Mouse (Mus musculus) megakaryocyte progenitor cell, adult 5-6 weeks (primary cell): ENCODE results near the gene Gm20388. TPM values are rescaled to one million over a fixed set of nuclear protein-coding genes. Genes with fewer than 3 reads are reported as not detected.

Experiments used
- ATAC-seq: replicated peaks from 2 replicates; pipeline ENCODE4 v1.8.0; 2016; ENCODE audit warnings: mild to moderate bottlenecking, moderate TSS enrichment, inconsistent platforms; ENCODE audit not compliant: poor library complexity
- total RNA-seq, 2 experiments: library from RNA; stranded (forward) in 1 of 2; stranded (reverse) in 1 of 2; fragments of 157-497, 149-512 nt in 1 of 2; fragments of 200-1000 nt in 1 of 2; gene quantifications; 2 replicates each; pipeline versions ENCODE4 v1.2.3 to v1.2.4; 2015 to 2017

The Gm20388 gene
- total RNA-seq, 2 experiments from 2014 or later = 18.6 TPM; not detected in 1

- ATAC-seq = no peak
These were observed 2358.2 kb downstream of the Gm20388 start for GRCm38 (mm10) chr8:122268861-122269260.

DNA sequence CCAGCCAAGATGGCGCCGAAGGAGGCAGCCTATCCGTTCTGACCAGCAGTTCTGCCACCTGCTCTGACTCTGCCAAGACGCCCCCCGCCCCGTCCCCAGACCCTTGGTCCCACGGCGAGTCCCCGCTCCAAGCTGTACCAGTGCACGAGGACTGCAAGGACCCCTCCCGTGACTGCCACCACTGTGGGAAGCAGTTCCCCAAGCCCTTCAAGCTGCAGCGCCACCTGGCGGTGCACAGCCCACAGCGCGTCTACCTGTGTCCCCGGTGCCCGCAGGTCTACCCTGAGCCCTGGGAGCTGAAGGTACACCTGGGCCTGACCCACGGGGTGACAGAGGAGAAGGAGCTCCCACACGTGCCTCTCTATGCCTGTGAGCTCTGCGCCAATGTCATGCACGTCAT is 2358.8 kb downstream of the Gm20388 start:
- ATAC-seq = peak; percentile 63

DNA sequence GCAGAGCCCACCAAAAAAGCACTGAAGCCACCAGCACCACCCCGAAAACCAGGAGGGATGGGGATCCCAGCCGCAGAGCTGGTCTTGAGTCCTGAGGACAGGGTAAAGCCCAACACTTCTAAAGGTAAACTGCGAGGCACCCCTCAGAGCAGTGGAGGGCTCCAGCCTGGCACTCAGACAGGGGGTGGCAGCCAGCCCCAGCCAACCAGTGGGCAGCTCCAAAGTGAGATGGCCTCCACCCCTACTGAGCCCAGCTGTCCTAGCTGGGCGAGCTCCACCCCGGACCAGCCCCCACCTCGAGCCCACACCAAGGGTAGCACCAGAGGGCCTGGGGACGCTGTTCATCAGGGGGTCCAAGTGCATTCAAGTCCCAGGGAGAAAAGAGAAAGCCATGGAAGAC is 2359.9 kb downstream of the Gm20388 start:
- no peak for ATAC-seq

DNA sequence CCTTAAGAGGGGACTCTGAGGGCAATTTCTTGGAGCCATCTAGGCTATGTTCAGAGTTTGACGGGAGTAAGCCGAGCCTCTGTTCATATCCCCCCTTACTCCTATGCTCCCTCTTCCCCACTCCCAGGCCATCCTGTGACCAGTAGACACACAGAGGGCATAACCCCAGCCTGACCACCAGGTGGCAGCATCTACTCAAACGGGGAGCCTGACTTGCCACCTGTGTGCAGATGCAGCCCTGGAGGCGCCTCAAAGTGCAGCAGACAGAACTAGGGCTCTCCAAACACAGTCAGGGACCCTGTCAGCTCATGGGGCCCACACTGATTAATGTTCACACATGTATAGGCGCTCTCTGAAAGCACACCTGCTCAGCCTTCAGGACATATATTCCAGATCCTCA is 2362.5 kb downstream of the Gm20388 start:
- ATAC-seq = peak; percentile 71

DNA sequence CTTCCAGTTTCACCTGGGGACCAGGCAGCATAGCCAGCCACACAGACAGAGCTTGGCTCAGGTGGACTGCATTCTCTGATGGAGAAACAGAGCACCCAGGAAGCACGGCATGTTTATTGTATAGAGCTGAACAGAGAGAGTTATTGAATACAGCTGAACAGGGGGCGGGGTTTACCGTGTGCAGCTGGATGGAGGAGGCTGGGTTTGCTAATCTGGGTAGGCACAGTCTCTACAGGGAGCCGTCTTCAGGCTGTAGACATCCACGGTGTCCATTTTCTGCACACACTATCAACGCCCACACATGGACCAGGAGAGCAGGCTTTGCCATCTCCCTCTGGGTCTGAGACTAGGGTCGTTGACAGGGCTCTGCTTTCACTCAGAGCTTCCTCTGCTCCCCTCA is 2363.2 kb downstream of the Gm20388 start:
- peak; percentile 60 for ATAC-seq

DNA sequence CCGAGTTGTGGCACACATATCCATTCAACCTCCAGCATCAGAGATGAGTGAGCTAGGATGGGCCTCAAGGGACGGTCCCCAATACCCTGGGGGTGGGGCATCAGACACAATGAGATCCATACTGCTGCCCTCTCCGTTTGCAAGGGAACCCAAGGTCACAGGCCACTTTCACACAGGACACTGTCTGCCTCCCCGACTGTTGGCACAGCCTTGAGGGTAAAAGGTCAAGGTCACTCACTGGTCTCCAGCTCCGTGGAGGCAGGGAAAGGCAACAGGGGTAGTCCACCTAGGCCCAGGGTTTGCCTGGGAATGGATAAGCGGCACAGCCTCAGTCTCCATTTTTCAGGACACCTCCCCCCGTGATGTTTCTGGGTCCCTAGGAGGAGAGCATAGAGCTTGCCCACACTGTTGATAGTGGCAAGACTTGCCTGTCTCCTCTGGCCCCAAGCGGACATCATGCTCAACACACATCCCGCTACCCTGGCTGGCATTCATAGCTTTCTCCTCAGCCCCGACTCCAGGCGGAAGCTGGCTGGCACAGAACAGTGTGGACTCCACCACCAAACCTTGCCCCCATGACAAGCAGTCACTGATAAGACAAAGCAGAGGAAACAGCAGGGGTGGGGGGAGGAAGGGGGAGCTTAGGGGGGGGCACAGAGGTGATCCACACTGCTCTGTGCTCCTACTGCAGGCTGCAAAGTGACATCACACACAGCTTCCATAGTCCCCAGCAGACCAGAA is 2364.2 kb downstream of the Gm20388 start:
- peak; percentile 19 for ATAC-seq

- no peak for ATAC-seq
These were observed 2365.7 kb downstream of the Gm20388 start for GRCm38 (mm10) chr8:122276308-122276707.

GRCm38 (mm10) chr8:122277204-122277995 is 2366.8 kb downstream of the Gm20388 start:
- ATAC-seq = no peak

DNA sequence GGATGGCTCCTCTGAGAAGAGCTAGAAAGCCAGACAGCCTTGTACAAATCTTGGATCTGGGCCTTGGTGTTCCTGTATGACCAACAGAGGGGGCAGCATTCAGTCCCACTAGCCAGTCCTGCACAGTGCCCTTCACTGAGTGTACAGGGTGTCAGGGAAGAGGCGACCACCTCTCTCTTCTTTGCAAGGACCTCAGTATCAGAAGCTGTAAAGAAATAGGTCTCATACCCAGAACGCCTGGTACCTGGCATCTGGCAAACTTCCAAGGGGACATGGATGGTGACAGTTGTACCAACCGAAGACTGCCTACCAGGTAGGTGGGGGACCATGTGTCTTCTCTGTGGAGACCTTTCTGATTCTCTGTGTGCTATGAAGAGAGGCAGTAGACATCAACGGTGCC is 2369.5 kb downstream of the Gm20388 start:
- ATAC-seq = no peak

GRCm38 (mm10) chr8:122280588-122281316 is 2370.1 kb downstream of the Gm20388 start:
- peak; percentile 3; the same call in 1 of the 2 replicates for ATAC-seq

GRCm38 (mm10) chr8:122281317-122282034 is 2370.8 kb downstream of the Gm20388 start:
- peak; percentile 57 for ATAC-seq

DNA sequence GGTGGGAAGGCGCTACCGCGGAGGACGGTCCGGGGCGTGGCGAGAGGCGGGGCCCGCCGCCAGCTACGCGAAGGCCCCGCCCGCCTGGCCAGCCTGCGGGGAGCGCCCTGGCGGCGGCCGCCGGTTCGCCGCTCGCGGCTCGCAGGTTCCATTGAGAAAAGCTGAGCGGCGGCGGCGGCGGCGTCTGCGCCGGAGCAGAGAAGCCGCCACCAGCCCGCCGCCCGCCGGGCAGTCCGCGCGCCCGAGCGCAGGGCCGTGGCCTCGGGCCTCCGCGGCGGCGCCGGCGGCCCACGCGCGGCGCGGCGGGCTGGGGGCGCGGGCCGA is 2371.4 kb downstream of the Gm20388 start, which contains the start of gene Zfpm1:
TSS of gene Zfpm1 (plus strand) at position 107 of the 324 bp plus-strand sequence.
- no peak for ATAC-seq

GRCm38 (mm10) chr8:122282501-122283355 is 2372.1 kb downstream of the Gm20388 start:
- no peak for ATAC-seq

DNA sequence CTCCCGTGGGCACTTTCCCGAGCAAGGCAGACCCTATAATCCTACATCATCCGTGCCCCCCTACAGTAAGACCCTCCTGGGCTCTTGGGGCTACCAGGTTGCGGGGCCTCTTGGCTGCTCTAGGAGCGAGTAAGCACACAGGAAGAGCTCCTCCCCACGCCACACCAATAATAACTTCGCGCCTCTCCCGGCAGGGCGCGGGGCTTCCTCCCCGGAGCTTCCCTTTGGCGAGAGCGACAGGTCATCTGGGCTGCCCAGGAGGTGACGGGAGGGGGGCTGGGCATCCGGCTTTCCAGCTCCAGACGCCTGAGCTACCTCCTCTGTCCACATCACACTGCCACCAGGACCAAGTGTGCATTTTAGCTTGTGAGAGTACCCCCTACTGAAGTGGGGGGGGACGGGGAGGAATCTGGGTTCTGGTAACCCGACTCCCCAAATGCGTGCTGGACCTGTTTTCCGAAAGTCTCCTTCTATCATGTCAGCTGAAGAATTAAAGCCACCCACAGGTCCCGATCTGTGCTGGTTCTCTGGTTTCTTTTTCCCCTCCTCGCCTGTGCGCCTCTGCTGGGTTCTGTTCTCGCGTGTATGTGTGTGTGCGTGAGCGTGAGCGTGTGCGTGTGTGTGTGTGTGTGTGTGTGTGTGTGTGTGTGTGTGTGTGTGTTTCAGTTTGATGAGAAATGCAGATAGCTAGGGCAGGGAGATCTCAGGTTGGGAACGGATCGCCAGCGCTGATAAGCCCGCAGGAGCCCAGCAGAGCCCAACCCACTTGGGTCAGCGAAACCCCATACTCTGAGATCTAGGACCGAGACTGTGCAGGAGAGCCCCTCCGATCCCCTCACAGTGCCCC is 2372.9 kb downstream of the Gm20388 start:
- ATAC-seq = no peak

- peak; percentile 3 for ATAC-seq
These were observed 2373.6 kb downstream of the Gm20388 start for GRCm38 (mm10) chr8:122284203-122284658.

GRCm38 (mm10) chr8:122284659-122285261 is 2374.1 kb downstream of the Gm20388 start:
- ATAC-seq = peak; percentile 18

DNA sequence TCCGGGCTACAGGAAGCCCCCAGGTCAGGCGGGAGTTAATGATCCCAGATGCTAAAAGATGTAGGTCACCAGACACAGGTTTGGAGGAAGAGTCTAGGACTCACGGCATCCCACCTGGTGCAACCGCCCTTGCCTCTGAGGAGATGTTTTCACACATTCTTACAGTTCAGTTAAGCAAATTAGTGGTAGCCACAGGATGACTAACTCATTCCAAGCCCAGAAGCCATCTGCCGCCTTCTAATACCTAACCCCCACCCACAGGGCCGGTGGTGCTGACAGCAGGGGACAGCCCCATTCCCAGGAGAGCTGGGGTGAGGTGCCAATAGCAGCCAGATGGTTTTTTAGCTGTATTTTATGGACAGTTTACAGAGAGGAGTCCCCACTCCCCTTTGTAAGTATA is 2375.1 kb downstream of the Gm20388 start:
- no peak for ATAC-seq

DNA sequence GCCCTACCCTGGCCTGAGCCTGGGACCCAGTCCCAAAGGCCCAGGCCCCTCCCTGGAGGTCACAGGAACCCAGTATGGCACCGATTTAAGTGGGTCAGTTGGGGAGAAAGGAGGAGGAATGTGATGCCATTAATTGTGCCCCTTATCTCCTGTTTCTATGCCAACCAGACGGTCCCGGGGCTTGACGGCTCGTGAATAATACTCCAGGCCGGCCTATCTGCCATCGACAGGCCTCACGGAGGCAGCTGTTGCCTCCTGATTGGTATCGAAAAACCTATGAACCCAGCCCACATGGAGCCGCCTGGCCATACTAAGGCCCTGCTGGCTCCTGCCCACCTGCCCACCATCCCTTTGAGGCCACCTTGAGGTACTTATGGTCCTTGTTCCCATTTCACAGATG is 2376.3 kb downstream of the Gm20388 start:
- peak; percentile 47 for ATAC-seq
